21 mouse cellular contexts compared by ENCODE assay signal in the genomic region with DNA sequence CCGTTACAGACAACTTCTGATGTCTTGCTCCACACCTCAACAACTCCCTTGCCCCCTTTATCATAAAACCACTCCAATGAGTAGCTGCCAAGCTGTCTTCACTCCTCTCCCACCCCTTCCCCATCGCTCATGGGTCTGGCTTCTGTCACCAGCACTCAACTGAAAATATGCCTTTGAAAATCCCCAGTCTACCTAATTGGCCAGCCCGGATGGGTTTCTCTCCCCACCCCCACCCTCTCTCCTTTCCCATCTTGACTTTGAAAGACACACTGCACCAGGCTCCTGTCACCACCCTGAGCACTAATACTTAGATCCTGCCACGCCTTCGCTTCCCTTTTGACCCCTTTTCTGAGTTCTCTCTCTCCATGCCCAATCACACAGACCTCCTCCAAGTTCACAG.
DNase-seq lines count a peak whose midpoint lies in the region; ATAC-seq and TF ChIP-seq lines count a peak whose summit lies in the region.
"Had no signal": no experiment of that assay in that cellular context is flagged by ENCODE, and none has a peak within 500 bp of the region (broad histone marks: within the 10 kb centered on the region; RNA-seq: fewer than 3 reads in every experiment).

No protein-coding gene starts in this region.

- H3K4me1 ChIP-seq in heart, adult 2 months (ENCODE audit: control insufficient read depth, insufficient read depth, low read length): peaks cover 40% of the 10 kb centered on the region
- H3K4me1 ChIP-seq in heart, postnatal 0 days (ENCODE audit: control insufficient read depth, insufficient read depth): peaks cover 62% of the 10 kb centered on the region
- H3K4me1 ChIP-seq in liver, embryonic 11.5 days (replicated peaks; ENCODE audit: control insufficient read depth, insufficient read depth, low read length): no peaks in the 10 kb centered on the region

- no peak overlapping the region for H3K4me2 ChIP-seq in heart, postnatal 0 days (ENCODE audit: low read depth, low read length)
- H3K4me2 ChIP-seq in liver, embryonic 11.5 days: no peak overlapping the region
- H3K4me2 ChIP-seq: forebrain, embryonic 12.5 days; hindbrain, embryonic 12.5 days; neural tube, embryonic 15.5 days had no signal

- peaks cover 57% of the 10 kb centered on the region for H3K36me3 ChIP-seq in heart, adult 2 months (ENCODE audit: control insufficient read depth, insufficient read depth, low read length)
- H3K36me3 ChIP-seq in heart, postnatal 0 days (replicated peaks; ENCODE audit: control insufficient read depth, insufficient read depth, low read length): peaks cover 54% of the 10 kb centered on the region
- H3K36me3 ChIP-seq in liver, embryonic 11.5 days (ENCODE audit: control insufficient read depth, insufficient read depth, low read length): peaks cover 3% of the 10 kb centered on the region; the same call in 1 of the 2 replicates
- H3K36me3 ChIP-seq: neural tube, embryonic 15.5 days had no signal

- no peaks in the 10 kb centered on the region; the same call in 1 of the 2 replicates for H3K79me2 ChIP-seq in heart, adult 2 months (replicated peaks; ENCODE audit: control insufficient read depth, insufficient read depth, low read length)

- no peaks in the 10 kb centered on the region for H3K27me3 ChIP-seq in heart, adult 2 months (ENCODE audit: control insufficient read depth, insufficient read depth, low read length)
- H3K27me3 ChIP-seq in heart, postnatal 0 days (ENCODE audit: control insufficient read depth, insufficient read depth, low read length): no peaks in the 10 kb centered on the region
- H3K27me3 ChIP-seq in liver, embryonic 11.5 days (replicated peaks; ENCODE audit: control insufficient read depth, insufficient read depth, low read length): no peaks in the 10 kb centered on the region
- H3K27me3 ChIP-seq: forebrain, embryonic 12.5 days; hindbrain, embryonic 12.5 days; neural tube, embryonic 15.5 days had no signal

- no peaks in the 10 kb centered on the region for H3K9me3 ChIP-seq in heart, postnatal 0 days (replicated peaks; ENCODE audit: control insufficient read depth, low read length)
- no peaks in the 10 kb centered on the region for H3K9me3 ChIP-seq in liver, embryonic 11.5 days (ENCODE audit: control insufficient read depth, low read length)
- H3K9me3 ChIP-seq: forebrain, embryonic 12.5 days; hindbrain, embryonic 12.5 days; megakaryocyte, embryonic 14.5 days; neural tube, embryonic 15.5 days had no signal

- H3K27ac ChIP-seq in heart, adult 2 months: peak overlapping the region; percentile 31; the same call in 1 of the 2 replicates
- H3K27ac ChIP-seq in heart, postnatal 0 days (ENCODE audit: low read depth): peak overlapping the region; percentile 79
- no peak overlapping the region for H3K27ac ChIP-seq in liver, embryonic 11.5 days (ENCODE audit: low read depth, low read length)
- H3K27ac ChIP-seq: forebrain, embryonic 12.5 days; hindbrain, embryonic 12.5 days; kidney, postnatal 0 days; neural tube, embryonic 15.5 days had no signal

- no peak overlapping the region for H3K4me3 ChIP-seq in heart, adult 2 months
- no peak overlapping the region for H3K4me3 ChIP-seq in heart, postnatal 0 days (ENCODE audit: low read depth, low read length)
- no peak overlapping the region for H3K4me3 ChIP-seq in liver, embryonic 11.5 days (ENCODE audit: low read depth, low read length)
- H3K4me3 ChIP-seq: forebrain, embryonic 12.5 days; hindbrain, embryonic 12.5 days; megakaryocyte, embryonic 14.5 days; neural tube, embryonic 15.5 days had no signal

- no peak for TF ChIP-seq CTCF in heart, adult 2 months (IDR thresholded peaks at IDR 0.05)
- no peak for TF ChIP-seq CTCF in heart, postnatal 0 days (IDR thresholded peaks at IDR 0.05; ENCODE audit: low read depth)

- DNase-seq in heart, adult 2 months: no peak
- DNase-seq in heart, postnatal 25 days (ENCODE audit: low spot score): no peak
- peak; percentile 43 for DNase-seq in R1 (ENCODE audit: low read depth, low spot score)
- peak; percentile 29 for DNase-seq in embryo, embryonic 9.5 days (ENCODE audit: extremely low spot score)
- peak; percentile 93 for DNase-seq in heart, postnatal 0 days (ENCODE audit: low spot score)
- DNase-seq in right cerebral cortex, postnatal 36 days (ENCODE audit: low spot score in 2 of 2): no peak
- no peak for DNase-seq in liver, embryonic 11.5 days (ENCODE audit: low spot score)
- DNase-seq in cerebellum, postnatal 36 days: no peak
- DNase-seq: cerebellum, adult 9-10 months; kidney, adult 18-20 months; liver; lung, adult 18-20 months; lung, postnatal 14 days; midbrain, embryonic 14.5 days; spleen, adult 18-20 months; thymus, adult 18-20 months had no signal

- no peak overlapping the region for H3K9ac ChIP-seq in heart, adult 2 months (ENCODE audit: low read depth, low read length)
- H3K9ac ChIP-seq in heart, postnatal 0 days (replicated peaks; ENCODE audit: low read depth, low read length): no peak overlapping the region
- H3K9ac ChIP-seq in liver, embryonic 11.5 days (ENCODE audit: low read depth, low read length): no peak overlapping the region
- H3K9ac ChIP-seq: forebrain, embryonic 12.5 days; hindbrain, embryonic 12.5 days; neural tube, embryonic 15.5 days had no signal

- intact Hi-C loops in heart, adult 2 months (cut with DNase I): no loop called here
- intact Hi-C loops in heart, postnatal 25 days (cut with DNase I): no loop called here

- peak; percentile 87 for ATAC-seq in heart, postnatal 0 days (ENCODE audit: insufficient read depth, low read depth)
- no peak for ATAC-seq in liver, embryonic 11.5 days (replicated peaks; ENCODE audit: low FRiP score)

- TF ChIP-seq POLR2A in heart, adult 2 months (IDR thresholded peaks at IDR 0.05; ENCODE audit: insufficient read depth, low read depth, low read length): no peak

- WGBS in heart, adult 2 months: 51% methylated on average over 5 of the region's 5 CpGs
- WGBS in heart, postnatal 0 days: 23% methylated on average over 5 of the region's 5 CpGs
- 54% methylated on average over 5 of the region's 5 CpGs for WGBS in liver, embryonic 11.5 days

- TF ChIP-seq EP300 in heart, adult 2 months (IDR thresholded peaks at IDR 0.05; ENCODE audit: insufficient read depth, low read depth, low read length): peak; percentile 61; the same call in 1 of the 2 replicates
- peak; percentile 99 for TF ChIP-seq EP300 in heart, postnatal 0 days (IDR thresholded peaks at IDR 0.05; ENCODE audit: low read depth)

Comparison
In these comparisons a context has a peak if more than half of its experiments do, and no peak if none do; other contexts are left out.
1. DNase-seq: peak in R1 (single experiment), embryo, embryonic 9.5 days (single experiment) and heart, postnatal 0 days (single experiment); none in heart, adult 2 months (0 of 2), heart, postnatal 25 days (single experiment), right cerebral cortex, postnatal 36 days (0 of 2), liver, embryonic 11.5 days (single experiment) and cerebellum, postnatal 36 days (0 of 2).